Mouse (Mus musculus): ENCODE results near the gene C77080.

- TF ChIP-seq CTCF (IDR thresholded peaks at IDR 0.05; ENCODE audit: extremely low read depth, insufficient read depth, insufficient read length, insufficient replicate concordance) (no peak), POLR2A (IDR thresholded peaks at IDR 0.05; ENCODE audit: low read depth, low read length) (no peak)
Measured at GRCm38 (mm10) chr4:129191691-129192090, 69.5 kb downstream of the C77080 start.

Measured in spleen, adult 2 months (tissue).